Mouse (Mus musculus) ES-Bruce4 (cell line): Measurements from ENCODE around the gene Gpr37l1. TPM values are rescaled to one million over a fixed set of nuclear protein-coding genes. Genes with fewer than 3 reads are reported as not detected.
A peak's percentile ranks its signal among the peaks of the same experiment; 100 is the strongest.

Experiments
- H3K27ac ChIP-seq: 2 replicates; pipeline ENCODE4 v1.5.1; 2012; ENCODE audit warnings: low read length, inconsistent platforms; ENCODE audit not compliant: insufficient read depth
- H3K27me3 ChIP-seq: 2 replicates; pipeline ENCODE4 v1.6.1; 2012; ENCODE audit warnings: mild to moderate bottlenecking, low read length, inconsistent platforms; ENCODE audit not compliant: control insufficient read depth, poor library complexity, insufficient read depth, severe bottlenecking
- H3K36me3 ChIP-seq: 2 replicates; pipeline ENCODE4 v1.6.1; 2012; ENCODE audit warnings: inconsistent platforms, mild to moderate bottlenecking, low read length, moderate library complexity; ENCODE audit not compliant: control insufficient read depth, poor library complexity, insufficient read depth, severe bottlenecking
- H3K4me1 ChIP-seq: one replicate; pipeline ENCODE4 v1.8.1; 2011; ENCODE audit warnings: low read length; ENCODE audit not compliant: control insufficient read depth, insufficient read depth
- H3K4me3 ChIP-seq: 2 replicates; pipeline ENCODE4 v1.5.1; 2011; ENCODE audit warnings: low read depth, mild to moderate bottlenecking, low read length
- H3K9ac ChIP-seq: 2 replicates; pipeline ENCODE4 v1.6.1; 2012; ENCODE audit warnings: low read depth, mild to moderate bottlenecking, inconsistent platforms; ENCODE audit not compliant: poor library complexity, severe bottlenecking
- H3K9me3 ChIP-seq: replicated peaks from 2 replicates; pipeline ENCODE4 v1.6.1; 2012; ENCODE audit warnings: mild to moderate bottlenecking, low read length, inconsistent platforms; ENCODE audit not compliant: control insufficient read depth, poor library complexity, insufficient read depth, severe bottlenecking
- CTCF ChIP-seq: IDR thresholded peaks from one replicate; pipeline ENCODE4 v1.8.1; 2011; ENCODE audit warnings: low read depth, low read length
- EP300 ChIP-seq: IDR thresholded peaks from 2 replicates; pipeline ENCODE4 v1.6.1; 2011; ENCODE audit warnings: low read depth, low read length; ENCODE audit not compliant: insufficient read depth
- POLR2A ChIP-seq: IDR thresholded peaks from one replicate; pipeline ENCODE4 v1.8.1; 2011; ENCODE audit warnings: low read length; ENCODE audit not compliant: insufficient read depth
- polyA plus RNA-seq: library from polyadenylated mRNA; stranded (reverse); fragments of >200 nt; gene quantifications from 2 replicates; pipeline ENCODE4 v1.2.4, GENCODE M21; 2011; ENCODE audit warnings: low read depth; ENCODE audit not compliant: missing spikeins, insufficient read depth, insufficient read length

Gene Gpr37l1
- polyA plus RNA-seq, 1 experiment: not detected

DNA sequence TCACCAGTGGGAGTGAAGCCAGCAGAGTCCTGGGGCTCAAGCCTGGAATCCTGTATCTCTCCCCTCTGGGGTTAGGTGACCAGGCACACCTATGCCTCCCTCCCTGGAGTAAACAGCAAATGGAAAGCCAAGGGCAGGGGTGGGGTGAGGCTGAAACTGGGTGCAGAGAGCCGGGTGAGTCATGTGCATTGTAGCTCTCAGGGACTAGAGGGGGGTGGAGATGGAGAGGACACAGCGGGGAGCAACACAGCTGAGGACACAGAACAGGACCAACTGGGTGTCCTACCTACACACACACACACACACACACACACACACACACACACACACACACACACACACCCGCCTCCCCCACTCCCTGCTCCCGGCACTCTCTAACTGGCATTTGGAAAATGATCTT lies 16.0 kb upstream of the Gpr37l1 start:
- H3K27me3 ChIP-seq: no peaks in the 10 kb centered on the region
- H3K4me3 ChIP-seq: no peak overlapping the region
- peaks cover 20% of the 10 kb centered on the region for H3K4me1 ChIP-seq
- H3K36me3 ChIP-seq: no peaks in the 10 kb centered on the region
- H3K27ac ChIP-seq: 0 out of 2 replicates have a peak overlapping the region, but pooled peaks have one; percentile 1
- peak; percentile 78; the same call in 1 of the 2 replicates for TF ChIP-seq EP300
- no peak for TF ChIP-seq CTCF
- no peaks in the 10 kb centered on the region for H3K9me3 ChIP-seq
- H3K9ac ChIP-seq: no peak overlapping the region

DNA sequence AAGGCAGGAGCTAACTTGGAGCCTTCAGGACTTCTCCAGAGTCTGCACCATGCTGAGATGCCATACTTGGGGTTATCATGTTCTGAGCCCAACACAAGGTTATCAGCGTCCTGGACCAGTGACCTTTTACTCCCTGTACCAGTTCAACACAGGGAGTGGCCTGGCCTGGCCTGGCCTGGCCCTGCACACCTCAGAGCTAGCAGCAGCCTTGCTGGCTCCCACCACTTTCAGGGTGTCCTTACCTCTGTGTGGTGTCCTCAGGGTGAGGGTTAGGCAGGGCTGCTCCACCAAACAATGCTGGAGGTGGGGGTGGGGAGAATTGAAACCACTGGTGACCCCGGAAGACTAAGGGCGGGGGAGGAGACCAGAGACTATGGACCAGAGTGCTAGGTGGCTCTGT lies 15.5 kb upstream of the Gpr37l1 start:
- H3K36me3 ChIP-seq: no peaks in the 10 kb centered on the region
- TF ChIP-seq CTCF: no peak
- peak; percentile 19; the same call in 1 of the 2 replicates for TF ChIP-seq EP300

GRCm38 (mm10) chr1:135181880-135182623 lies 14.6 kb upstream of the Gpr37l1 start:
- Histone ChIP-seq H3K9ac (no peak overlapping the region), H3K4me1 (peaks cover 18% of the 10 kb centered on the region), H3K36me3 (no peaks in the 10 kb centered on the region), H3K4me3 (no peak overlapping the region), H3K9me3 (no peaks in the 10 kb centered on the region), H3K27ac (no peak overlapping the region), H3K27me3 (no peaks in the 10 kb centered on the region)
- TF ChIP-seq POLR2A (no peak), CTCF (no peak), EP300 (no peak)

More for the DNA sequence above, 15.5 kb upstream of the Gpr37l1 start:
- no peak overlapping the region for H3K9ac ChIP-seq
- no peak overlapping the region for H3K4me3 ChIP-seq
- peaks cover 18% of the 10 kb centered on the region for H3K4me1 ChIP-seq
- no peaks in the 10 kb centered on the region for H3K9me3 ChIP-seq
- H3K27ac ChIP-seq: no peak overlapping the region
- no peaks in the 10 kb centered on the region for H3K27me3 ChIP-seq

- Histone ChIP-seq H3K9me3 (no peaks in the 10 kb centered on the region), H3K36me3 (no peaks in the 10 kb centered on the region)
Measured at GRCm38 (mm10) chr1:135181275-135181674, 13.8 kb upstream of the Gpr37l1 start.

GRCm38 (mm10) chr1:135180830-135181229 lies 13.3 kb upstream of the Gpr37l1 start:
- Histone ChIP-seq H3K9me3 (no peaks in the 10 kb centered on the region), H3K27me3 (no peaks in the 10 kb centered on the region), H3K4me1 (peaks cover 15% of the 10 kb centered on the region), H3K9ac (no peak overlapping the region), H3K36me3 (no peaks in the 10 kb centered on the region), H3K4me3 (no peak overlapping the region), H3K27ac (no peak overlapping the region)
- TF ChIP-seq EP300 (no peak), CTCF (no peak), POLR2A (no peak)

More at GRCm38 (mm10) chr1:135181275-135181674, 13.8 kb upstream of the Gpr37l1 start:
- no peak overlapping the region for H3K27ac ChIP-seq
- no peaks in the 10 kb centered on the region for H3K27me3 ChIP-seq
- TF ChIP-seq POLR2A (no peak), EP300 (no peak)
- no peak overlapping the region for H3K4me3 ChIP-seq
- no peak overlapping the region for H3K9ac ChIP-seq
- peaks cover 15% of the 10 kb centered on the region for H3K4me1 ChIP-seq

- Histone ChIP-seq H3K36me3 (no peaks in the 10 kb centered on the region), H3K4me1 (peaks cover 10% of the 10 kb centered on the region), H3K27me3 (no peaks in the 10 kb centered on the region), H3K9me3 (no peaks in the 10 kb centered on the region), H3K4me3 (no peak overlapping the region), H3K9ac (no peak overlapping the region), H3K27ac (no peak overlapping the region)
- TF ChIP-seq EP300: no peak
- no peak for TF ChIP-seq CTCF
- TF ChIP-seq POLR2A: no peak
Measured at GRCm38 (mm10) chr1:135178863-135179262, 11.4 kb upstream of the Gpr37l1 start.
